Mouse (Mus musculus): ENCODE data around the gene Sbp.
"Not testable (repeated sequence)": the region's sequence is repeated elsewhere in the genome, so short reads cannot be mapped to it uniquely, and the experiment has no call there.

Gene Sbp

GRCm38 (mm10) chr17:23941372-23941771, at the start of gene Sbp:
TSS of gene Sbp (plus strand) at chr17:23941672.
- DNase-seq = no peak

- not testable (repeated sequence) for DNase-seq
These were observed 24.3 kb upstream of the Sbp start, which contains the start of gene Dcpp3 for GRCm38 (mm10) chr17:23917158-23917557. TSS of gene Dcpp3 (plus strand) at chr17:23917458.

- DNase-seq = peak; percentile 94
These were observed 16.9 kb upstream of the Sbp start for GRCm38 (mm10) chr17:23924531-23925007.

GRCm38 (mm10) chr17:23925090-23925493, 16.4 kb upstream of the Sbp start:
- peak; percentile 78 to 82 for DNase-seq

- no peak for DNase-seq
These were observed 10.3 kb upstream of the Sbp start for GRCm38 (mm10) chr17:23931157-23931556.

GRCm38 (mm10) chr17:23947486-23947885, 6.0 kb downstream of the Sbp start:
- not testable (repeated sequence) for DNase-seq

GRCm38 (mm10) chr17:23949068-23949467, 7.6 kb downstream of the Sbp start:
- no peak for DNase-seq

- DNase-seq = not testable (repeated sequence)
These were observed 9.4 kb downstream of the Sbp start for GRCm38 (mm10) chr17:23950828-23951227.

GRCm38 (mm10) chr17:23955174-23955573, 13.7 kb downstream of the Sbp start, which contains the start of gene Sbpl:
TSS of gene Sbpl (minus strand) at chr17:23955274.
- no peak for DNase-seq

- peak; percentile 81 to 85 for DNase-seq
These were observed 18.7 kb downstream of the Sbp start for GRCm38 (mm10) chr17:23960084-23960738.

GRCm38 (mm10) chr17:23961573-23962122, 20.2 kb downstream of the Sbp start:
- no peak for DNase-seq

GRCm38 (mm10) chr17:23965805-23966425, 24.4 kb downstream of the Sbp start:
- DNase-seq = peak; percentile 40 to 45

- no peak for DNase-seq
These were observed 25.4 kb downstream of the Sbp start for GRCm38 (mm10) chr17:23966658-23967401.

GRCm38 (mm10) chr17:23968780-23969179, 27.3 kb downstream of the Sbp start:
- DNase-seq = peak in 1 of 2 experiments; percentile 9

GRCm38 (mm10) chr17:23969231-23969630, 27.8 kb downstream of the Sbp start:
- DNase-seq = peak; percentile 76 to 88

- no peak for DNase-seq
These were observed 29.8 kb downstream of the Sbp start for GRCm38 (mm10) chr17:23971315-23971714.

- DNase-seq = no peak
These were observed 35.2 kb downstream of the Sbp start for GRCm38 (mm10) chr17:23976665-23977064.

GRCm38 (mm10) chr17:23979471-23979870, 38.0 kb downstream of the Sbp start:
- DNase-seq = no peak

GRCm38 (mm10) chr17:23980297-23980909, 38.9 kb downstream of the Sbp start, which contains the start of gene Prss30:
TSS of gene Prss30 (minus strand) at chr17:23980566.
- DNase-seq = no peak

GRCm38 (mm10) chr17:23982912-23983311, 41.4 kb downstream of the Sbp start:
- no peak for DNase-seq

GRCm38 (mm10) chr17:23984989-23985388, 43.5 kb downstream of the Sbp start:
- DNase-seq = no peak

- DNase-seq = no peak
These were observed 48.3 kb downstream of the Sbp start for GRCm38 (mm10) chr17:23989802-23990201.
